Mouse (Mus musculus) small intestine, adult 2 months (tissue): ENCODE measurements around the gene Cxcl17.

ENCODE experiments used
- CTCF ChIP-seq: fragments of 200-500 bp; IDR thresholded peaks from 2 replicates; pipeline ENCODE4 v1.5.1; 2012; ENCODE audit warnings: low read depth, mild to moderate bottlenecking, control low read depth, inconsistent platforms, low read length, moderate library complexity, mixed read lengths; ENCODE audit not compliant: insufficient replicate concordance, insufficient read length; ENCODE audit errors: extremely low read depth
- POLR2A ChIP-seq: fragments of 200-500 bp; IDR thresholded peaks from 2 replicates; pipeline ENCODE4 v1.6.1; 2012; ENCODE audit warnings: low read depth, mild to moderate bottlenecking, control low read depth, inconsistent platforms, low read length, moderate library complexity

DNA sequence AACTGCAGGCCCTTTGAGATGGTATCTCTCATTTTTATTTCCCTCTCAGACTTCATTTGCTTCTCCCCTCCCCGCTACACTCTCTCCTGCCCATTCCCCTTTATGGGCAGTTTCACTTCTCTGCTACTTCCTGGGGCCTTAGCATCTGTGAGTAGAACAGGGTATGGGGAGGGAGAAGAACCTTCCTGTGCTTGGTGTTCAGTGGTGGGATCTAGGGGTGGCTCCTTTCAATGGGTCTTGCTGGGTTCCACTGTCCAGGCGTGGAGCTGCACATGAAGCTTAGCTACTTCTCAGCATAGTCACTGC, 22.8 kb upstream of the Cxcl17 start:
- no peak for TF ChIP-seq CTCF
- no peak for TF ChIP-seq POLR2A
